Mouse (Mus musculus) frontal cortex, postnatal 36 days (tissue): ENCODE measurements around the gene Tfdp2.

ENCODE experiments used
- DNase-seq, 2 experiments: peaks; one replicate each; pipeline ENCODE4 v3.0.0; 2022; ENCODE audit warnings: low spot score in 2 of 2

Gene Tfdp2

DNA sequence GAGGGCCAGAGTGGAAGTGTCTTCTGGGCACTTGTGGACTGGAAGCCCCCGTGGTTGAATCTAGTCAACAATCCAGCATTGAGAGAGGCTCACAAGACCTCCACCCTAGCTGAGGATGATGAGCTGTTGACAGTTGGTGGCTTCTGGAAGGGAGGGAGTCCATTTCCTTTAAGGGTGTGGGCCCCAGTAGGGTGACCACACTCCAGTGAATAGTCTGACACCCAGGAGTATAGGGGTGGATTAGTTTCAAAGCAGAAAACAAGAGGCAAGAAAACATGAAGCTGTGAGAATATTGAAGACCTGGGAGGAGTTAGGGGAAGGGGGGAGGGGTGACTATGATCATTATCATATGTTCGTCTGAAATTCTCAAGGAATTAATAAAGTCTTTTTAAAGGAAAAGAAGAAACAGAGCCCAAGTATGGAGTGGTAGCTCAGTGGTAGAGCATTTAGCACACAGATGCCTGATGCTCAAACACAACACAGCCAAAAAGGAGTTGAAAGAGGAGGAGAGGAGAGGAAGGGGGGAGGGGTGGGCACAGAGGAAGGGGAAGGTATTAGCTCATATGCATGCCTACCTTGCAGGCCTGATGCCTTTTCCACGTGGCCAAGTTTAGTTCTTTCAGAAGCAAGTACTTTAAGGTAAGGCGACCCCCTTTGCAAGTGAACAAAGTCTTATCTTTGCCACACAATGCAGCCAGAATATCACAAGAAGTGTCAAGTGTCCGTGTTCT lies 173.7 kb downstream of the Tfdp2 start:
- no peak for DNase-seq

DNA sequence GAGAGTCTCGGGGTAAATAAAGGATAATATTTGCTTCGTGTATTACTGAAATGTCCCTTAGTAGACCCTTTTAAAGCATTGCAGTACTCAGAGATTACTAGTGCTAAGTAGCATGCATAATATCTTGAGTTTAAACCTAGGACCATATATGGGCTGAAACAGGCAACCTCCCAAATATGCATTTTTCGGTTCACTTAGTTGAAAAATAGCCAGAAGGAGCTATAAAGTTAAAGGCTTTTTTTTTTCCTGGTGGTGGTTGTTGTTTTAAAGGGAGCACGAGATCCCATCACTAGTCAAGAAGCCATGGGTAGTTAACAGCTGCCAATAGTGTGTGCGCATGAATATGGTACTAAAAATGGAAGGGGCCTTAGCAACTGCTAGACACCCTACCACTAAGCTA lies 175.0 kb downstream of the Tfdp2 start:
- DNase-seq = no peak
